Mouse (Mus musculus): Measurements from ENCODE around the gene Manf. TPM values are rescaled to one million over a fixed set of nuclear protein-coding genes. Genes with fewer than 3 reads are reported as not detected.
A peak's percentile ranks its signal among the peaks of the same experiment; 100 is the strongest.

The Manf gene
- polyA plus RNA-seq, 1 experiment from 2014 or later, result 214 TPM

- DNase-seq (ENCODE audit: low spot score) (no peak), ATAC-seq (no peak)
- 92% methylated on average over 3 of the region's 3 CpGs for WGBS
- H3K9me3 ChIP-seq (replicated peaks; ENCODE audit: control insufficient read depth, low read length), result no peaks in the 10 kb centered on the region
- H3K4me2 ChIP-seq (ENCODE audit: low read length), result no peak overlapping the region
- no peaks in the 10 kb centered on the region for H3K27me3 ChIP-seq (replicated peaks; ENCODE audit: control insufficient read depth, insufficient read depth, low read length)
- H3K4me3 ChIP-seq (ENCODE audit: low read depth, low read length), result no peak overlapping the region
- H3K4me1 ChIP-seq (ENCODE audit: control insufficient read depth, insufficient read depth, low read length), result no peaks in the 10 kb centered on the region; the same call in 1 of the 2 replicates
- H3K36me3 ChIP-seq (ENCODE audit: control insufficient read depth, insufficient read depth, low read length), result peaks cover 90% of the 10 kb centered on the region
- no peak overlapping the region for H3K27ac ChIP-seq (ENCODE audit: low read depth, low read length)
- no peak overlapping the region for H3K9ac ChIP-seq (ENCODE audit: low read length)
Measured at GRCm38 (mm10) chr9:106876666-106877065, 15.1 kb downstream of the Manf start.

GRCm38 (mm10) chr9:106874216-106874615 is 17.6 kb downstream of the Manf start:
- Histone ChIP-seq H3K27ac (ENCODE audit: low read depth, low read length) (no peak overlapping the region), H3K4me1 (ENCODE audit: control insufficient read depth, insufficient read depth, low read length) (no peaks in the 10 kb centered on the region), H3K9ac (ENCODE audit: low read length) (no peak overlapping the region), H3K36me3 (ENCODE audit: control insufficient read depth, insufficient read depth, low read length) (peaks cover 80% of the 10 kb centered on the region), H3K4me2 (ENCODE audit: low read length) (no peak overlapping the region), H3K4me3 (ENCODE audit: low read depth, low read length) (no peak overlapping the region), H3K27me3 (replicated peaks; ENCODE audit: control insufficient read depth, insufficient read depth, low read length) (no peaks in the 10 kb centered on the region), H3K9me3 (replicated peaks; ENCODE audit: control insufficient read depth, low read length) (no peaks in the 10 kb centered on the region)
- no peak for DNase-seq (ENCODE audit: low spot score)
- ATAC-seq, result no peak
- WGBS, result 85% methylated on average over 5 of the region's 5 CpGs

DNA sequence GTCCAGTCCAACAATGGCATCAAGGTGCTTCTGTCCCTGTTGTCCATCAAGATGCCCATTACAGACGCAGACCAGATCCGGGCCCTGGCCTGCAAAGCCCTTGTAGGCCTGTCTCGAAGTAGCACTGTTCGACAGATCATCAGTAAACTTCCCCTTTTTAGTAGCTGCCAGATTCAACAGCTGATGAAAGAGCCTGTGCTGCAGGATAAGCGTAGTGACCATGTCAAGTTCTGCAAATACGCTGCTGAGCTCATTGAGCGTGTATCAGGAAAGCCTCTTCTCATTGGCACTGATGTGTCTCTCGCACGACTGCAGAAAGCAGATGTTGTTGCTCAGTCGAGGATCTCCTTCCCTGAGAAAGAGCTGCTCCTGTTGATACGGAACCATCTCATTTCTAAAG is 33.7 kb downstream of the Manf start:
- DNase-seq (ENCODE audit: low spot score) (no peak), ATAC-seq (no peak)
- Histone ChIP-seq H3K27ac (ENCODE audit: low read depth, low read length) (no peak overlapping the region), H3K9ac (ENCODE audit: low read length) (no peak overlapping the region), H3K9me3 (replicated peaks; ENCODE audit: control insufficient read depth, low read length) (no peaks in the 10 kb centered on the region), H3K36me3 (ENCODE audit: control insufficient read depth, insufficient read depth, low read length) (peaks cover 85% of the 10 kb centered on the region), H3K27me3 (replicated peaks; ENCODE audit: control insufficient read depth, insufficient read depth, low read length) (no peaks in the 10 kb centered on the region), H3K4me2 (ENCODE audit: low read length) (no peak overlapping the region), H3K4me1 (ENCODE audit: control insufficient read depth, insufficient read depth, low read length) (no peaks in the 10 kb centered on the region), H3K4me3 (ENCODE audit: low read depth, low read length) (no peak overlapping the region)
- 94% methylated on average over 11 of the region's 11 CpGs for WGBS

- 87% methylated on average over 3 of the region's 3 CpGs for WGBS
- no peak for ATAC-seq
- peaks cover 87% of the 10 kb centered on the region for H3K36me3 ChIP-seq (ENCODE audit: control insufficient read depth, insufficient read depth, low read length)
Measured at GRCm38 (mm10) chr9:106856664-106857063, 35.1 kb downstream of the Manf start.

DNA sequence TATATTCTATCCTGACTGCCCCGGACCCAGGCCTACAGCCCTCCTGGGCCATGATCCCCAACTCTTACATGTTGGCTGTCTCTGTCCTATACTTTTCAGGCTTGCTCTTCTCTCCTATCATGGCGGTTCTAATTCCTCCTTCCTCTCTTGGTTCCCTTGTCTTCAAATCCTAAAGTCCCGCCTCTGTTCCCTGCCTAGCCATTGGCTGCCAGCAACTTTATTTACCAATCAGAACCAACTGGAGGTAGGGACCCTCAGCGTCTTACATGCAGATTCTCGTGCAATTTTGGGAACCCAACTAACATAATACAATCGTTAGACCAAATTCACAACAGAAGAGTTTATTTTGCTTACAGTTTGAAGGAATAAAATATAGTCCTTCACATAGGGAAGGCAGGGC is 49.0 kb downstream of the Manf start:
- Histone ChIP-seq H3K27me3 (replicated peaks; ENCODE audit: control insufficient read depth, insufficient read depth, low read length) (no peaks in the 10 kb centered on the region), H3K4me1 (ENCODE audit: control insufficient read depth, insufficient read depth, low read length) (no peaks in the 10 kb centered on the region), H3K27ac (ENCODE audit: low read depth, low read length) (no peak overlapping the region), H3K9ac (ENCODE audit: low read length) (no peak overlapping the region), H3K4me3 (ENCODE audit: low read depth, low read length) (no peak overlapping the region), H3K9me3 (replicated peaks; ENCODE audit: control insufficient read depth, low read length) (no peaks in the 10 kb centered on the region), H3K4me2 (ENCODE audit: low read length) (no peak overlapping the region), H3K36me3 (ENCODE audit: control insufficient read depth, insufficient read depth, low read length) (peaks cover 71% of the 10 kb centered on the region)
- 96% methylated on average over 6 of the region's 6 CpGs for WGBS
- no peak for DNase-seq (ENCODE audit: low spot score)
- ATAC-seq, result no peak

More at GRCm38 (mm10) chr9:106856664-106857063, 35.1 kb downstream of the Manf start:
- Histone ChIP-seq H3K4me3 (ENCODE audit: low read depth, low read length) (no peak overlapping the region), H3K4me1 (ENCODE audit: control insufficient read depth, insufficient read depth, low read length) (no peaks in the 10 kb centered on the region), H3K9ac (ENCODE audit: low read length) (no peak overlapping the region), H3K4me2 (ENCODE audit: low read length) (no peak overlapping the region), H3K27ac (ENCODE audit: low read depth, low read length) (no peak overlapping the region), H3K27me3 (replicated peaks; ENCODE audit: control insufficient read depth, insufficient read depth, low read length) (no peaks in the 10 kb centered on the region), H3K9me3 (replicated peaks; ENCODE audit: control insufficient read depth, low read length) (no peaks in the 10 kb centered on the region)
- DNase-seq (ENCODE audit: low spot score), result no peak

GRCm38 (mm10) chr9:106840569-106840968 is 51.2 kb downstream of the Manf start:
- H3K36me3 ChIP-seq (ENCODE audit: control insufficient read depth, insufficient read depth, low read length), result peaks cover 75% of the 10 kb centered on the region
- no peaks in the 10 kb centered on the region for H3K4me1 ChIP-seq (ENCODE audit: control insufficient read depth, insufficient read depth, low read length)
- WGBS, result 100% methylated on average over 1 of the region's 1 CpGs
- DNase-seq (ENCODE audit: low spot score) (peak; percentile 23), ATAC-seq (no peak)
- H3K9ac ChIP-seq (ENCODE audit: low read length), result no peak overlapping the region
- H3K27ac ChIP-seq (ENCODE audit: low read depth, low read length), result no peak overlapping the region
- no peaks in the 10 kb centered on the region for H3K27me3 ChIP-seq (replicated peaks; ENCODE audit: control insufficient read depth, insufficient read depth, low read length)
- H3K4me3 ChIP-seq (ENCODE audit: low read depth, low read length), result no peak overlapping the region
- H3K4me2 ChIP-seq (ENCODE audit: low read length), result no peak overlapping the region
- no peaks in the 10 kb centered on the region for H3K9me3 ChIP-seq (replicated peaks; ENCODE audit: control insufficient read depth, low read length)

- Histone ChIP-seq H3K36me3 (ENCODE audit: control insufficient read depth, insufficient read depth, low read length) (no peaks in the 10 kb centered on the region), H3K9ac (ENCODE audit: low read length) (peak overlapping the region; percentile 79), H3K27me3 (replicated peaks; ENCODE audit: control insufficient read depth, insufficient read depth, low read length) (no peaks in the 10 kb centered on the region), H3K27ac (ENCODE audit: low read depth, low read length) (peak overlapping the region; percentile 88), H3K4me2 (ENCODE audit: low read length) (peak overlapping the region; percentile 73), H3K4me3 (ENCODE audit: low read depth, low read length) (peak overlapping the region; percentile 90), H3K9me3 (replicated peaks; ENCODE audit: control insufficient read depth, low read length) (no peaks in the 10 kb centered on the region), H3K4me1 (ENCODE audit: control insufficient read depth, insufficient read depth, low read length) (no peaks in the 10 kb centered on the region)
- peak; percentile 86 for DNase-seq (ENCODE audit: low spot score)
- peak; percentile 65 for ATAC-seq
- 2% methylated on average over 32 of the region's 32 CpGs for WGBS
Measured at GRCm38 (mm10) chr9:106822381-106823104, 69.2 kb downstream of the Manf start.

GRCm38 (mm10) chr9:106821618-106822380 is 70.0 kb downstream of the Manf start, which contains the start of gene Dcaf1:
Gene Dcaf1 (plus strand): TSS chr9:106821874.
- Histone ChIP-seq H3K27ac (ENCODE audit: low read depth, low read length) (peak within 1 kb of the TSS; percentile 88), H3K9ac (ENCODE audit: low read length) (peak within 1 kb of the TSS; percentile 79), H3K36me3 (ENCODE audit: control insufficient read depth, insufficient read depth, low read length) (no peaks in the 10 kb centered on the region), H3K4me2 (ENCODE audit: low read length) (peak within 1 kb of the TSS; percentile 73), H3K9me3 (replicated peaks; ENCODE audit: control insufficient read depth, low read length) (no peaks in the 10 kb centered on the region), H3K27me3 (replicated peaks; ENCODE audit: control insufficient read depth, insufficient read depth, low read length) (no peaks in the 10 kb centered on the region), H3K4me3 (ENCODE audit: low read depth, low read length) (peak within 1 kb of the TSS; percentile 90), H3K4me1 (ENCODE audit: control insufficient read depth, insufficient read depth, low read length) (no peaks in the 10 kb centered on the region)
- WGBS, result under 1% methylated on average over 59 of the region's 71 CpGs
- ATAC-seq, result peak; percentile 97
- peak; percentile 100 for DNase-seq (ENCODE audit: low spot score)
